Mouse (Mus musculus): ENCODE measurements around the gene Ctps2.
"Not testable (repeated sequence)": the region's sequence is repeated elsewhere in the genome, so short reads cannot be mapped to it uniquely, and the experiment has no call there.

The Ctps2 gene

GRCm38 (mm10) chrX:162900938-162901337 lies at the start of gene Ctps2:
Gene Ctps2 (plus strand): TSS chrX:162901238.
- no peak for DNase-seq (ENCODE audit: low spot score in 2 of 2)

- DNase-seq (ENCODE audit: low spot score in 2 of 2): no peak
Measured at GRCm38 (mm10) chrX:162868294-162868965, 32.6 kb upstream of the Ctps2 start.

GRCm38 (mm10) chrX:162871734-162872517 lies 29.1 kb upstream of the Ctps2 start:
- DNase-seq (ENCODE audit: low spot score in 2 of 2): peak; percentile 12 to 62

- no peak for DNase-seq (ENCODE audit: low spot score in 2 of 2)
Measured at GRCm38 (mm10) chrX:162873761-162874160, 27.3 kb upstream of the Ctps2 start.

- DNase-seq (ENCODE audit: low spot score in 2 of 2): no peak
Measured at GRCm38 (mm10) chrX:162878236-162878635, 22.8 kb upstream of the Ctps2 start.

- DNase-seq (ENCODE audit: low spot score in 2 of 2): peak; percentile 85 to 87
Measured at GRCm38 (mm10) chrX:162887931-162888511, 13.0 kb upstream of the Ctps2 start, which contains the start of gene Syap1. Gene Syap1 (minus strand): TSS chrX:162888447.

- DNase-seq (ENCODE audit: low spot score in 2 of 2): not testable (repeated sequence)
Measured at GRCm38 (mm10) chrX:162888575-162889223, 12.3 kb upstream of the Ctps2 start.

- peak; percentile 24 to 74 for DNase-seq (ENCODE audit: low spot score in 2 of 2)
Measured at GRCm38 (mm10) chrX:162901371-162902039, 467 bp downstream of the Ctps2 start.

GRCm38 (mm10) chrX:162902040-162902734 lies 1.1 kb downstream of the Ctps2 start:
- peak in 1 of 2 experiments; percentile 49 for DNase-seq (ENCODE audit: low spot score in 2 of 2)

GRCm38 (mm10) chrX:162907554-162907953 lies 6.5 kb downstream of the Ctps2 start:
- DNase-seq (ENCODE audit: low spot score in 2 of 2): no peak

- DNase-seq (ENCODE audit: low spot score in 2 of 2): no peak
Measured at GRCm38 (mm10) chrX:162913651-162914050, 12.6 kb downstream of the Ctps2 start.

GRCm38 (mm10) chrX:162915697-162916096 lies 14.7 kb downstream of the Ctps2 start:
- DNase-seq (ENCODE audit: low spot score in 2 of 2): peak; percentile 27 to 62

GRCm38 (mm10) chrX:162921487-162922125 lies 20.6 kb downstream of the Ctps2 start:
- no peak for DNase-seq (ENCODE audit: low spot score in 2 of 2)

GRCm38 (mm10) chrX:162931467-162931866 lies 30.4 kb downstream of the Ctps2 start:
- no peak for DNase-seq (ENCODE audit: low spot score in 2 of 2)

GRCm38 (mm10) chrX:162942027-162942426 lies 41.0 kb downstream of the Ctps2 start:
- DNase-seq (ENCODE audit: low spot score in 2 of 2): no peak

- DNase-seq (ENCODE audit: low spot score in 2 of 2): peak in 1 of 2 experiments; percentile 10
Measured at GRCm38 (mm10) chrX:162949811-162950439, 48.9 kb downstream of the Ctps2 start.

GRCm38 (mm10) chrX:162957921-162958320 lies 56.9 kb downstream of the Ctps2 start:
- DNase-seq (ENCODE audit: low spot score in 2 of 2): no peak

GRCm38 (mm10) chrX:162963840-162964239 lies 62.8 kb downstream of the Ctps2 start:
- DNase-seq (ENCODE audit: low spot score in 2 of 2): no peak

GRCm38 (mm10) chrX:162964383-162964782 lies 63.3 kb downstream of the Ctps2 start, which contains the start of gene S100g:
Gene S100g (minus strand): TSS chrX:162964599.
- no peak for DNase-seq (ENCODE audit: low spot score in 2 of 2)

GRCm38 (mm10) chrX:162967456-162967855 lies 66.4 kb downstream of the Ctps2 start:
- DNase-seq (ENCODE audit: low spot score in 2 of 2): no peak
